Mouse (Mus musculus) myocyte (in vitro differentiated cells): Measurements from ENCODE around the gene Kcng3.

Experiments
- CEBPB ChIP-seq: IDR thresholded peaks from 2 replicates; pipeline ENCODE4 v1.6.1; 2011; ENCODE audit warnings: mild to moderate bottlenecking, moderate library complexity; ENCODE audit not compliant: poor library complexity, insufficient read depth, severe bottlenecking
- MAX ChIP-seq: IDR thresholded peaks from one replicate; pipeline ENCODE4 v1.6.1; 2011; ENCODE audit warnings: low read depth, mild to moderate bottlenecking, control low read depth
- POLR2A ChIP-seq: IDR thresholded peaks from one replicate; pipeline ENCODE4 v1.6.1; 2011; ENCODE audit warnings: low read depth, mild to moderate bottlenecking, control low read depth, moderate library complexity; ENCODE audit not compliant: insufficient read length
- POLR2AphosphoS2 ChIP-seq: IDR thresholded peaks from one replicate; pipeline ENCODE4 v1.6.1; 2011; ENCODE audit warnings: low read depth, control low read depth; ENCODE audit not compliant: insufficient read length
- TCF12 ChIP-seq: IDR thresholded peaks from one replicate; pipeline ENCODE4 v1.6.1; 2011; ENCODE audit warnings: mild to moderate bottlenecking, control low read depth; ENCODE audit not compliant: poor library complexity, insufficient read depth, severe bottlenecking
- USF1 ChIP-seq: IDR thresholded peaks from one replicate; pipeline ENCODE4 v1.6.1; 2011; ENCODE audit warnings: low read depth, mild to moderate bottlenecking, control low read depth, moderate library complexity

DNA sequence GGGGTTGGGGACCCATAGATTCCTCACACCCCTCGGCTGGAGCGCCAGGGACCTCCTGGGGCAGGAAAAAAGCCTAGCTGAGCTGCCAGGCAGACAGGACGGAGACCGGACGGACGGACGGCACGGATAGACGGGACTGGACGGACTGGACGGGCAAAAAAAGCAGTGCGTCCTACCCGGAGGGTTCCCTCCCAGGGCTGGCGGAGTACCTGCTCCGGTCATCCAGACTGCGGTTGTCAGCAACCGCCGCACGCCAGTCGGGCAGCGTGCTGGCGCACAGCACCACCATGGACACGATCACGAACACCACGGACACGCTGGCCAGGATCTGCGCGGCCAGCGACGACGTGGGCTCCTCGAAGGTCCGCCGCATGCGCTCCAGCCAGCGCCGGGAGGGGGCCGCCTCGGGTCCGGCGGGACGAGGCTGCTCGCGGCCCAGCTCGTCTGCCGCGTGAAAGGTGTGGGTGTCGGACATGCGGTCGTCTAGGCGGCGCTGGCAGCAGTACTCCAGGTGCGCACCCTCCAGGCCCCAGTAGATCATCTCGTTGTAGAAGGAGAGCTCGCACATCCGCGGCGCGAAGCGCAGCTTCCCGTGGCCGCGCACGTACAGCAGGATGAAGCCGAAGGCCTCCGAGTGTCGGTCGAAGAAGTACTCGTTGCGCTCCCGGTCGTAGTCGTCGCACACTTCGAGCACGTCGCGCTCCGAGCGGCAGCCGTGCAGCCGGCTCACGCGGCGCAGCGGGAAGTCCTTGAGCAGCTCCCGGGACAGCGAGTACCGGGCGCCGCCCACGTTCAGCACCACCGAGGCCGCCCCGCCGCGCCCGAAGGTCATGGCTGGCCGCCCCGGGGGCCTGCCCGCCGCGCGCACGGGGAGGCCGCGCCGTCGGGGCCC lies 662 bp downstream of the Kcng3 start:
- no peak for TF ChIP-seq USF1
- no peak for TF ChIP-seq POLR2A
- TF ChIP-seq TCF12: no peak
- no peak for TF ChIP-seq CEBPB
- TF ChIP-seq POLR2AphosphoS2: no peak
- no peak for TF ChIP-seq MAX
